Mouse (Mus musculus) heart, embryonic 13.5 days (tissue): Measurements from ENCODE around the gene Abcc6. TPM values are rescaled to one million over a fixed set of nuclear protein-coding genes. Genes with fewer than 3 reads are reported as not detected.

Source experiments
- polyA plus RNA-seq: library from polyadenylated mRNA; unstranded; fragments of >200 nt; fragmentation: Nextera tagmentation; extraction: Ambion mirVana; gene quantifications from 2 replicates; pipeline ENCODE4 v1.2.1, GENCODE M21; 2015

The Abcc6 gene
- polyA plus RNA-seq, 1 experiment from 2014 or later: 0.11 TPM

Other genes starting within 250 kb of the Abcc6 start
- 0.62 and 0.80 TPM in 2 replicates for gene Lmtk3, start 246.6 kb downstream of the Abcc6 start, polyA plus RNA-seq
- gene Sult2b1, start 245.6 kb downstream of the Abcc6 start, polyA plus RNA-seq: 0.24 and 0.38 TPM in 2 replicates
- 90.1 and 103 TPM in 2 replicates for gene Cyth2, start 215.7 kb downstream of the Abcc6 start, polyA plus RNA-seq
- gene Kcnj14, start 205.5 kb downstream of the Abcc6 start, polyA plus RNA-seq: 0.39 and 0.43 TPM in 2 replicates
- gene Grwd1, start 199.4 kb downstream of the Abcc6 start, polyA plus RNA-seq: 41.9 and 44.1 TPM in 2 replicates
- gene Kdelr1, start 157.5 kb downstream of the Abcc6 start, polyA plus RNA-seq: 56.4 and 58.7 TPM in 2 replicates
- gene Grin2d, start 151.9 kb downstream of the Abcc6 start, polyA plus RNA-seq: 0.13 and 0.23 TPM in 2 replicates
- gene Syngr4, start 133.6 kb downstream of the Abcc6 start, polyA plus RNA-seq: 0.90 and 1.1 TPM in 2 replicates
- gene Tmem143, start 133.4 kb downstream of the Abcc6 start, polyA plus RNA-seq: 5.8 and 6.8 TPM in 2 replicates
- 84.1 and 92.1 TPM in 2 replicates for gene Emp3, start 108.9 kb downstream of the Abcc6 start, polyA plus RNA-seq
- 2.7 and 3.4 TPM in 2 replicates for gene Ccdc114, start 106.2 kb downstream of the Abcc6 start, polyA plus RNA-seq
- gene Nomo1, start 3.4 kb upstream of the Abcc6 start, polyA plus RNA-seq: 37.7 and 39.2 TPM in 2 replicates
- 5.3 and 7.1 TPM in 2 replicates for gene Kcnj11, start 70.5 kb upstream of the Abcc6 start, polyA plus RNA-seq
- gene Abcc8, start 149.7 kb upstream of the Abcc6 start, polyA plus RNA-seq: 8.7 and 9.7 TPM in 2 replicates
- gene Ush1c, start 208.2 kb upstream of the Abcc6 start, polyA plus RNA-seq: 1.8 and 2.2 TPM in 2 replicates
- gene Otog, start 210.7 kb upstream of the Abcc6 start, polyA plus RNA-seq: 0.04 and 0.05 TPM in 2 replicates